In genomic region chr9:63737426-63737931, GRCm38 (mm10) we compare ENCODE assay signal across 8 mouse cellular contexts. TPM values are rescaled to one million over a fixed set of nuclear protein-coding genes. Genes with fewer than 3 reads are reported as not detected.
DNase-seq lines count a peak whose midpoint lies in the region; ATAC-seq and TF ChIP-seq lines count a peak whose summit lies in the region.

No protein-coding gene starts in this region.

- TF ChIP-seq CTCF in bone marrow, adult 2 months (IDR thresholded peaks at IDR 0.05; ENCODE audit: control insufficient read depth, insufficient read depth, low read length): no peak

- ATAC-seq in inflammation-experienced regulatory T-cells, adult 6 months: peak; percentile 61

- H3K4me3 ChIP-seq in bone marrow, adult 2 months (replicated peaks; ENCODE audit: control insufficient read depth, low read depth, low read length): peak overlapping the region; percentile 6

- DNase-seq in kidney, postnatal 25 days: peak; percentile 49 to 62
- DNase-seq in kidney, postnatal 14 days: no peak
- DNase-seq in spleen, adult 12 weeks (ENCODE audit: low spot score): peak; percentile 43
- no peak for DNase-seq in retina, postnatal 1 day
- no peak for DNase-seq in cerebellum, postnatal 4 days (ENCODE audit: low spot score in 2 of 2)
- no peak for DNase-seq in cerebellum, adult 9-10 months

- H3K4me1 ChIP-seq in bone marrow, adult 2 months (ENCODE audit: control insufficient read depth, insufficient read depth, low read length): peaks cover 27% of the 10 kb centered on the region

- no peak for TF ChIP-seq POLR2A in bone marrow, adult 2 months (IDR thresholded peaks at IDR 0.05; ENCODE audit: borderline replicate concordance, control insufficient read depth, low read depth, low read length)

- H3K27ac ChIP-seq in bone marrow, adult 2 months (ENCODE audit: control insufficient read depth, insufficient read depth, low read depth, low read length, poor library complexity): peak overlapping the region; percentile 89

- 3% methylated on average over 9 of the region's 9 CpGs for WGBS in bone marrow, adult 2 months

RNA-seq across cellular contexts. Expression of gene Smad3, which starts 20.3 kb away (rescaled TPM):
- 9.1 and 17.1 TPM in 2 replicates for polyA plus RNA-seq in bone marrow, adult 2 months (2011; ENCODE audit: insufficient read depth, insufficient read length, low replicate concordance, missing spikeins)
- polyA plus RNA-seq in inflammation-experienced regulatory T-cells, adult 6 months (2017; shearing (Covaris generic)): 10 to 100 TPM; 16.5 to 24.6 (median 16.8) TPM

Comparison
In these comparisons a context has a peak if more than half of its experiments do, and no peak if none do; other contexts are left out.
1. DNase-seq: peak in kidney, postnatal 25 days (2 of 2) and spleen, adult 12 weeks (single experiment); none in kidney, postnatal 14 days (single experiment), retina, postnatal 1 day (single experiment), cerebellum, postnatal 4 days (0 of 2) and cerebellum, adult 9-10 months (single experiment).